Mouse (Mus musculus) heart, postnatal 14 days (tissue): ENCODE results near the gene Fras1. TPM values are rescaled to one million over a fixed set of nuclear protein-coding genes. Genes with fewer than 3 reads are reported as not detected.

ENCODE experiments used
- DNase-seq, 2 experiments: peaks; one replicate each; pipeline ENCODE4 v3.0.0; 2021 to 2022
- intact Hi-C: fragments of 180-260 bp; cut with DNase I; formaldehyde crosslinking; loops from one replicate; pipeline ENCODE4 v1.15.1; 2025
- total RNA-seq, 2 experiments: library from RNA; stranded (reverse); gene quantifications; 2 replicates each; pipeline ENCODE4 v1.2.3; 2021

The Fras1 gene
- total RNA-seq, 2 experiments from 2014 or later = 3.5 to 5.4 TPM

- DNase-seq = no peak
- intact Hi-C loops = no loop called here
These were observed 451.1 kb downstream of the Fras1 start for GRCm38 (mm10) chr5:96824769-96825327.

GRCm38 (mm10) chr5:96827176-96827575, 453.4 kb downstream of the Fras1 start:
- intact Hi-C loops = no loop called here
- no peak for DNase-seq

Other genes starting within 250 kb of the Fras1 start
- 10 to 100 TPM; 76.2 to 81.2 TPM for gene Cnot6l, start 209.8 kb upstream of the Fras1 start, total RNA-seq
- gene Mrpl1, start 164.5 kb upstream of the Fras1 start, total RNA-seq = 10 to 100 TPM; 25.5 to 28.0 TPM